Mouse (Mus musculus): ENCODE results near the gene Wdr20. TPM values are rescaled to one million over a fixed set of nuclear protein-coding genes. Genes with fewer than 3 reads are reported as not detected.
A peak's percentile ranks its signal among the peaks of the same experiment; 100 is the strongest.

The Wdr20 gene
- polyA plus RNA-seq, 1 experiment from 2014 or later: 23.7 TPM

DNA sequence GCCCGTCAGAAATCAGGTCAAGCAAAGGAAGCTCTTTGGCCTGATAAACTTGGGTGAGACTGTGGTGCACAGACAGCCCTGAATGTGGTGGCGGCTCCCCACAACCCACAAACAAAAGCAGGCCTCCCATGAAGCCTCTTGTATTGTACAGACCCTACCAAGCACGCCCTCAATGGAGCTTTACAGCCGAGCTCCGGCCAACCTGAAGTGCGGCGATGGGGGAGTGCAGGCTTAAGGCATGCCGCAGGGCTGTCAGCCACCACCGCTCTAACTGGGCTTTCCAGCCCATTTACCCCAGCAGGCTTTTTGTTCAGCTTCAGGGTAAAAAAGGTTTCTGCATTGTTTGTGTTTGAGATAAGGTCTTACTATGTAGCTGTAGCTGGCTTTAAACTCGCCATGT, 70.7 kb downstream of the Wdr20 start:
- H3K4me2 ChIP-seq (ENCODE audit: low read length): no peak overlapping the region
- H3K9ac ChIP-seq (ENCODE audit: low read length): no peak overlapping the region
- H3K27me3 ChIP-seq (replicated peaks; ENCODE audit: control insufficient read depth, insufficient read depth, low read length): no peaks in the 10 kb centered on the region
- DNase-seq (ENCODE audit: low spot score): no peak
- H3K27ac ChIP-seq (ENCODE audit: low read depth): no peak overlapping the region
- no peaks in the 10 kb centered on the region for H3K9me3 ChIP-seq (ENCODE audit: control insufficient read depth, low read length)
- H3K4me1 ChIP-seq (replicated peaks; ENCODE audit: control insufficient read depth, insufficient read depth, low read length): no peaks in the 10 kb centered on the region
- 82% methylated on average over 10 of the region's 10 CpGs for WGBS
- ATAC-seq (replicated peaks; ENCODE audit: low FRiP score, low TSS enrichment, low read depth): no peak
- no peak overlapping the region for H3K4me3 ChIP-seq (ENCODE audit: low read depth, low read length)
- peaks cover 7% of the 10 kb centered on the region; the same call in 1 of the 2 replicates for H3K36me3 ChIP-seq (ENCODE audit: control insufficient read depth, insufficient read depth, low read length)

DNA sequence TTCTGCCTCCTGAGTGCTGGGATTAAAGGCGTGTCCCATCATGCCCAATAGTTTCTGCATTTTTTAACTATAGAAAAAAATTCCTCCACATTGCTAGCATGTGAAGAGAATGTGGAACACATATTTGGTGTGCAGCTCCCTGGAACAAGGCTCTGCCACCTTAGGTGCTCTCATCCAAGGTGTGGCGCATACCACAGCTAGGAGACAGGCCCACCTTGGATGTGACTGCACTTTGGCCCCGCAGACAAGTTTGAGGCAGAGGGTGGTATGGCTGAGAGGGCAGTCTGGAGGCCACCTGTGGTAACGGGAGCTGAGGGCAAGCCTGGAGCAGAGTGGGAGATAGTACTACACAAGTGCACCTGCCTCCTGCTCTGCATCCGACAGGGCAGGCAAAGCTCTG, 71.1 kb downstream of the Wdr20 start:
- Histone ChIP-seq H3K27ac (ENCODE audit: low read depth) (no peak overlapping the region), H3K4me1 (replicated peaks; ENCODE audit: control insufficient read depth, insufficient read depth, low read length) (no peaks in the 10 kb centered on the region), H3K36me3 (ENCODE audit: control insufficient read depth, insufficient read depth, low read length) (peaks cover 7% of the 10 kb centered on the region; the same call in 1 of the 2 replicates), H3K27me3 (replicated peaks; ENCODE audit: control insufficient read depth, insufficient read depth, low read length) (no peaks in the 10 kb centered on the region), H3K4me3 (ENCODE audit: low read depth, low read length) (no peak overlapping the region), H3K4me2 (ENCODE audit: low read length) (no peak overlapping the region), H3K9me3 (ENCODE audit: control insufficient read depth, low read length) (no peaks in the 10 kb centered on the region), H3K9ac (ENCODE audit: low read length) (no peak overlapping the region)
- ATAC-seq (replicated peaks; ENCODE audit: low FRiP score, low TSS enrichment, low read depth) (0 out of 2 replicates have a peak, but pooled peaks have one; percentile 4), DNase-seq (ENCODE audit: low spot score) (no peak)
- WGBS: 90% methylated on average over 5 of the region's 5 CpGs

DNA sequence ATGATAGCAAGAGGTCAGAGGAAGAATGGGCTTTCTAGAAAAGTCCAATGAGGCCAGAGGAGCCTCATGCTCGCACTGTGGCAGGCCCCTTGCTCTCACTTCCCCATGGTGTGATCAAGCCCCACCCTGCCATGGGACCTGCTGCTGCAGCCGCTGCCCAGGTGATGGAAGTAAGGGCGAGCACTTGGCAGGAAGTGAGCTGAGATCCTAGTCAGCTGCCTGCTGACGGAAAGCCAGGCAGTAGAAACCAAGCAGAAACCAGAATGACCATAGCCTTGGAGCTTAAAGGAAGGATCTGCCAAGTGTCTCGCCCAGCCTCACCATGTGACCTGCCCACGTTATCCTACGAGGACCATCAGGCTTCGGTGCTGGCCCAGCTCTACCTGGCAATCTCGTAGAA, 75.4 kb downstream of the Wdr20 start:
- Histone ChIP-seq H3K4me3 (ENCODE audit: low read depth, low read length) (no peak overlapping the region), H3K9me3 (ENCODE audit: control insufficient read depth, low read length) (no peaks in the 10 kb centered on the region), H3K27me3 (replicated peaks; ENCODE audit: control insufficient read depth, insufficient read depth, low read length) (no peaks in the 10 kb centered on the region), H3K27ac (ENCODE audit: low read depth) (no peak overlapping the region), H3K9ac (ENCODE audit: low read length) (no peak overlapping the region), H3K4me1 (replicated peaks; ENCODE audit: control insufficient read depth, insufficient read depth, low read length) (no peaks in the 10 kb centered on the region), H3K36me3 (ENCODE audit: control insufficient read depth, insufficient read depth, low read length) (no peaks in the 10 kb centered on the region), H3K4me2 (ENCODE audit: low read length) (no peak overlapping the region)
- ATAC-seq (replicated peaks; ENCODE audit: low FRiP score, low TSS enrichment, low read depth) (no peak), DNase-seq (ENCODE audit: low spot score) (no peak)
- WGBS: 88% methylated on average over 9 of the region's 9 CpGs

DNA sequence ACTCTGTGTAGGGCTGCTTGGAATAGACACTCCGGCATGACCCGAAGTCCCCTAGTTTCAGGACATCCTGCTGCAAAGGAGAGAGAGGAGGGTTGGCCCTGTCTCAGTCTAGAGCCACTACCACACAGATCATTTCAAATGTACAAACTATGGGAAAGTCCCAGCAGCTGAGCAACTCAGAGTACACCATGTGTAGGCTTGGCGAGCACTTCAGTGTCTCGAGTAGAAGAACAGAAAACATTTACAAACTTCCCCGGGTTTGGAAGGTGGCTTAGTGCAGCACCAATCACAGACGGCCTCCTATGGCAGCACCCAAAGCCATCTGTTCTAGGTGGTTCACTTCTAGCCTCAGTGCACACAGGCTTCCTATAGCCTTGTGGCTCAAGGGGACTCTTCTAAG, 75.9 kb downstream of the Wdr20 start:
- DNase-seq (ENCODE audit: low spot score) (no peak), ATAC-seq (replicated peaks; ENCODE audit: low FRiP score, low TSS enrichment, low read depth) (no peak)
- no peak overlapping the region for H3K27ac ChIP-seq (ENCODE audit: low read depth)
- H3K36me3 ChIP-seq (ENCODE audit: control insufficient read depth, insufficient read depth, low read length): no peaks in the 10 kb centered on the region
- H3K4me1 ChIP-seq (replicated peaks; ENCODE audit: control insufficient read depth, insufficient read depth, low read length): no peaks in the 10 kb centered on the region
- H3K4me3 ChIP-seq (ENCODE audit: low read depth, low read length): no peak overlapping the region
- H3K4me2 ChIP-seq (ENCODE audit: low read length): no peak overlapping the region
- no peak overlapping the region for H3K9ac ChIP-seq (ENCODE audit: low read length)
- no peaks in the 10 kb centered on the region for H3K9me3 ChIP-seq (ENCODE audit: control insufficient read depth, low read length)
- 92% methylated on average over 6 of the region's 6 CpGs for WGBS
- H3K27me3 ChIP-seq (replicated peaks; ENCODE audit: control insufficient read depth, insufficient read depth, low read length): no peaks in the 10 kb centered on the region

DNA sequence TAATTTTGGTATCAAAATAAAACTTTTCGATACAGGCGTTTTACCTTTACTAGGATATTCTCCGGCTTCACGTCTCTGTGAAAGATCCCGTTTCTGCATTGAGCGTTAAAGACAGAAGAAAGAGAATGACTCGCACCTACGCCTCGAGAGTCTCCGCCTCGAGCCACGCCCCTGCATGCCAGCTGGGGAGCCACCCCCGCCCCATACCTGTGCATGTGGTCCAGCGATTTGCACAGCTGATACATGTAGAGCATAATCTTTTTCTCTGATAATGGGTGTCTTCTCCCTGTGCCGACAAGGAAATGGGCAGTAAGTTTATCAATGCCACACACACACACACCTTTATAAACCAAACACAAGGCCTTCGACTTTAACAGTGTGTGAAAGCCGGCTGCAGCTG, 77.2 kb downstream of the Wdr20 start:
- ATAC-seq (replicated peaks; ENCODE audit: low FRiP score, low TSS enrichment, low read depth): 0 out of 2 replicates have a peak, but pooled peaks have one; percentile 63
- Histone ChIP-seq H3K9ac (ENCODE audit: low read length) (no peak overlapping the region), H3K36me3 (ENCODE audit: control insufficient read depth, insufficient read depth, low read length) (no peaks in the 10 kb centered on the region), H3K4me2 (ENCODE audit: low read length) (no peak overlapping the region), H3K27me3 (replicated peaks; ENCODE audit: control insufficient read depth, insufficient read depth, low read length) (no peaks in the 10 kb centered on the region), H3K4me1 (replicated peaks; ENCODE audit: control insufficient read depth, insufficient read depth, low read length) (no peaks in the 10 kb centered on the region), H3K27ac (ENCODE audit: low read depth) (no peak overlapping the region), H3K9me3 (ENCODE audit: control insufficient read depth, low read length) (no peaks in the 10 kb centered on the region), H3K4me3 (ENCODE audit: low read depth, low read length) (no peak overlapping the region)
- no peak for DNase-seq (ENCODE audit: low spot score)
- 60% methylated on average over 17 of the region's 17 CpGs for WGBS

DNA sequence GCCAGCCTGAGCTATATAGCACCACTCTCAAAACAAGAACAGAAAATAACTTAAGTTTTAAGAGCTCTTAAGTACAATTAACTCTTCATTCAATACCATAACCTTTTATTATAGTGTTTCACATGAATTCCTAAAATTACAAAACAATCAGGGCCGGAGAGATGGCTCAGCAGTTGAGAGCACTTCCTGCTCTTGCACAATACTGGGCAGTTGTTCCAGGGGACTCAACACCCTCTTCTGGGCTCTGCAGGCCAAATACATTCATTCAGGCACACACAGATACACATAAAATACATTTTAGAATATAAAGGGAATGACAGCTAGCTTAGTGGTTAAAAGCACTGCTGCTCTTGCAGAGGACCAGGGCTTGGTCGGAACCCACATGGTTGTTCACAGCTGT, 79.1 kb downstream of the Wdr20 start:
- ATAC-seq (replicated peaks; ENCODE audit: low FRiP score, low TSS enrichment, low read depth): no peak
- no peak overlapping the region for H3K4me3 ChIP-seq (ENCODE audit: low read depth, low read length)
- H3K4me2 ChIP-seq (ENCODE audit: low read length): no peak overlapping the region
- no peaks in the 10 kb centered on the region for H3K9me3 ChIP-seq (ENCODE audit: control insufficient read depth, low read length)
- no peak overlapping the region for H3K9ac ChIP-seq (ENCODE audit: low read length)
- DNase-seq (ENCODE audit: low spot score): no peak
- no peaks in the 10 kb centered on the region for H3K27me3 ChIP-seq (replicated peaks; ENCODE audit: control insufficient read depth, insufficient read depth, low read length)
- no peak overlapping the region for H3K27ac ChIP-seq (ENCODE audit: low read depth)
- H3K4me1 ChIP-seq (replicated peaks; ENCODE audit: control insufficient read depth, insufficient read depth, low read length): no peaks in the 10 kb centered on the region
- WGBS: 88% methylated on average over 2 of the region's 2 CpGs
- no peaks in the 10 kb centered on the region for H3K36me3 ChIP-seq (ENCODE audit: control insufficient read depth, insufficient read depth, low read length)

DNA sequence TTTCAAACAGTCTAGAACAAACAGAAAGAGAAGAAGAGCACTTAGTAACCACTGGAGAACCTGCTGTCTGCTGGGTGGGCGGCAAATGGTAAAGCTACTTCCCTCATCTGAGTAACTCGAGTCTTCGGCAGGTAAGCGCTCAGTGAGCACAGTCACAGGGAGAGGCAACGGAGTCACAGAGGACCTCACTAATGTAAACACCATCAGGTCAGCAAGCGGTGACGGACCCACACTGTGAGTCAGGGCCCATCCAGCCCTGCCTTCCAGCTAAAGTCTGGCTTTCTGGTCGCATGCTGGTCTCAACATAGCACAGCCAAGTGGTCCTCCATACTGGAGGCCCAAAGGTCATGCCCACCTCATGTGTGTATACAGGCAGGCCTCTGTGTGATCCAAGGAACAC, 81.6 kb downstream of the Wdr20 start:
- Histone ChIP-seq H3K4me1 (replicated peaks; ENCODE audit: control insufficient read depth, insufficient read depth, low read length) (no peaks in the 10 kb centered on the region), H3K27ac (ENCODE audit: low read depth) (no peak overlapping the region), H3K9me3 (ENCODE audit: control insufficient read depth, low read length) (no peaks in the 10 kb centered on the region), H3K9ac (ENCODE audit: low read length) (no peak overlapping the region), H3K4me3 (ENCODE audit: low read depth, low read length) (no peak overlapping the region), H3K36me3 (ENCODE audit: control insufficient read depth, insufficient read depth, low read length) (no peaks in the 10 kb centered on the region), H3K4me2 (ENCODE audit: low read length) (no peak overlapping the region), H3K27me3 (replicated peaks; ENCODE audit: control insufficient read depth, insufficient read depth, low read length) (no peaks in the 10 kb centered on the region)
- 55% methylated on average over 8 of the region's 8 CpGs for WGBS
- ATAC-seq (replicated peaks; ENCODE audit: low FRiP score, low TSS enrichment, low read depth) (no peak), DNase-seq (ENCODE audit: low spot score) (no peak)

DNA sequence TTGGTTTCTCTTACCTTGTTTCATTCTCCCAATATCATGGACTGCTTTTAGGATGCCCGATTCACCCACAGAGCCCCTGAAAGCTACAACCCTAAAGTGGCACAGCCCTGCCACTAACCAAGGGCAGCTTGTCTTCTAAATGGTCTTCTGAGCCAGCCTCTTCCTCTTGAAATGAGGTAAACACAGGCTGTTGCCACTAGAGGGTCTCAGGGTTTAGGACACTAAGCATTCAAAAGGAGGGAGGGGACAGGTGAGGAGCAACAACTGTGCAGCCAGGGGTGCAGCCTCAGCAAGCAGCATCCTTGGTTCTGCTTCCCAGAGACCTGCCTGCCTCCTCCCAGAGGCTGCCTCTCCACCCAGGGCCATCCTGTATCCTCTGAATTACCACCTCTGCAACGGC, 84.0 kb downstream of the Wdr20 start:
- no peak for DNase-seq (ENCODE audit: low spot score)
- no peaks in the 10 kb centered on the region for H3K27me3 ChIP-seq (replicated peaks; ENCODE audit: control insufficient read depth, insufficient read depth, low read length)
- no peaks in the 10 kb centered on the region for H3K4me1 ChIP-seq (replicated peaks; ENCODE audit: control insufficient read depth, insufficient read depth, low read length)
- H3K4me3 ChIP-seq (ENCODE audit: low read depth, low read length): no peak overlapping the region
- no peaks in the 10 kb centered on the region for H3K36me3 ChIP-seq (ENCODE audit: control insufficient read depth, insufficient read depth, low read length)
- no peak overlapping the region for H3K9ac ChIP-seq (ENCODE audit: low read length)
- H3K27ac ChIP-seq (ENCODE audit: low read depth): no peak overlapping the region
- no peak overlapping the region for H3K4me2 ChIP-seq (ENCODE audit: low read length)
- H3K9me3 ChIP-seq (ENCODE audit: control insufficient read depth, low read length): no peaks in the 10 kb centered on the region
- ATAC-seq (replicated peaks; ENCODE audit: low FRiP score, low TSS enrichment, low read depth): no peak
- WGBS: 78% methylated on average over 2 of the region's 2 CpGs

DNA sequence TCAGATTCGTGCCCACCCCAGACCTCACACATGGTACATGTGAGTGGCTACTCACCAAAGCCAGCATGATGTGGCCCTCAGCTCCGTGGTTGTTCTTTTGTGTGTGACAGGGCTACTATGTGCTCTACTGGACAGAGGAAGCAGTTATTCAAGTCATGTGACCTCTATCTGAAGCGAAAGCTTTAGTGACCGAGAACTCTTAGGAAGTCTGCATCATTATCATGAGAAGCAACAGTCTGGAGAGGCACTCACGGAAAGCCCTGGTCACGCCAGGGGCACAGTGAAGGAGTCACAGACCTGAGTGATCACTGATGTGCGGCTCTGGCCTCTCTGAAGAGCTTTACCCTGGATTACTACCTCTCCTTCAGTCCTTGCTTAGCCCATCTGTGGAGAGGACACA, 84.6 kb downstream of the Wdr20 start:
- 85% methylated on average over 7 of the region's 7 CpGs for WGBS
- Histone ChIP-seq H3K27ac (ENCODE audit: low read depth) (no peak overlapping the region), H3K9me3 (ENCODE audit: control insufficient read depth, low read length) (no peaks in the 10 kb centered on the region), H3K9ac (ENCODE audit: low read length) (no peak overlapping the region), H3K4me3 (ENCODE audit: low read depth, low read length) (no peak overlapping the region), H3K27me3 (replicated peaks; ENCODE audit: control insufficient read depth, insufficient read depth, low read length) (no peaks in the 10 kb centered on the region), H3K4me2 (ENCODE audit: low read length) (no peak overlapping the region), H3K4me1 (replicated peaks; ENCODE audit: control insufficient read depth, insufficient read depth, low read length) (no peaks in the 10 kb centered on the region), H3K36me3 (ENCODE audit: control insufficient read depth, insufficient read depth, low read length) (no peaks in the 10 kb centered on the region)
- ATAC-seq (replicated peaks; ENCODE audit: low FRiP score, low TSS enrichment, low read depth): no peak
- DNase-seq (ENCODE audit: low spot score): no peak
